Mouse (Mus musculus) forebrain, embryonic 13.5 days (tissue): ENCODE measurements around the gene Slc24a4. TPM values are rescaled to one million over a fixed set of nuclear protein-coding genes. Genes with fewer than 3 reads are reported as not detected.

Experiments used
- ATAC-seq: fragments of 200-750 bp; cut with Nextera tagmentation; 2 replicates; pipeline ENCODE4 v1.8.0; 2017
- H3K27ac ChIP-seq: fragments of 300-500 bp; sonication (generic); 2 replicates; pipeline ENCODE4 v1.5.1; 2015; ENCODE audit warnings: inconsistent platforms, mild to moderate bottlenecking, moderate library complexity
- H3K27me3 ChIP-seq: fragments of 300-500 bp; sonication (generic); 2 replicates; pipeline ENCODE4 v1.6.1; 2015; ENCODE audit warnings: mild to moderate bottlenecking, inconsistent platforms
- H3K36me3 ChIP-seq: fragments of 300-500 bp; sonication (generic); 2 replicates; pipeline ENCODE4 v1.6.1; 2015; ENCODE audit warnings: mild to moderate bottlenecking, inconsistent platforms; ENCODE audit not compliant: poor library complexity, severe bottlenecking
- H3K4me1 ChIP-seq: fragments of 300-500 bp; sonication (generic); 2 replicates; pipeline ENCODE4 v1.6.1; 2015; ENCODE audit warnings: inconsistent platforms
- H3K4me2 ChIP-seq: fragments of 300-500 bp; sonication (generic); 2 replicates; pipeline ENCODE4 v1.6.1; 2015; ENCODE audit warnings: inconsistent platforms, mild to moderate bottlenecking, moderate library complexity
- H3K4me3 ChIP-seq: fragments of 300-500 bp; sonication (generic); 2 replicates; pipeline ENCODE4 v1.5.1; 2015; ENCODE audit warnings: mild to moderate bottlenecking, inconsistent platforms
- H3K9ac ChIP-seq: fragments of 300-500 bp; sonication (generic); 2 replicates; pipeline ENCODE4 v1.6.1; 2015; ENCODE audit warnings: mild to moderate bottlenecking, inconsistent platforms
- H3K9me3 ChIP-seq: fragments of 300-500 bp; sonication (generic); replicated peaks from 2 replicates; pipeline ENCODE4 v1.6.1; 2016; ENCODE audit warnings: inconsistent platforms
- WGBS: fragments of 180-500 bp; shearing (Covaris S2); methylation state at CpG from one replicate; pipeline ENCODE4 v1.1.7; 2015; 5-methylcytosine and 5-hydroxymethylcytosine counted together
- polyA plus RNA-seq: library from polyadenylated mRNA; unstranded; fragments of >200 nt; fragmentation: Nextera tagmentation; extraction: Ambion mirVana; gene quantifications from 2 replicates; pipeline ENCODE4 v1.2.1, GENCODE M21; 2015

The Slc24a4 gene
- polyA plus RNA-seq, 1 experiment from 2014 or later: 0.32 TPM

DNA sequence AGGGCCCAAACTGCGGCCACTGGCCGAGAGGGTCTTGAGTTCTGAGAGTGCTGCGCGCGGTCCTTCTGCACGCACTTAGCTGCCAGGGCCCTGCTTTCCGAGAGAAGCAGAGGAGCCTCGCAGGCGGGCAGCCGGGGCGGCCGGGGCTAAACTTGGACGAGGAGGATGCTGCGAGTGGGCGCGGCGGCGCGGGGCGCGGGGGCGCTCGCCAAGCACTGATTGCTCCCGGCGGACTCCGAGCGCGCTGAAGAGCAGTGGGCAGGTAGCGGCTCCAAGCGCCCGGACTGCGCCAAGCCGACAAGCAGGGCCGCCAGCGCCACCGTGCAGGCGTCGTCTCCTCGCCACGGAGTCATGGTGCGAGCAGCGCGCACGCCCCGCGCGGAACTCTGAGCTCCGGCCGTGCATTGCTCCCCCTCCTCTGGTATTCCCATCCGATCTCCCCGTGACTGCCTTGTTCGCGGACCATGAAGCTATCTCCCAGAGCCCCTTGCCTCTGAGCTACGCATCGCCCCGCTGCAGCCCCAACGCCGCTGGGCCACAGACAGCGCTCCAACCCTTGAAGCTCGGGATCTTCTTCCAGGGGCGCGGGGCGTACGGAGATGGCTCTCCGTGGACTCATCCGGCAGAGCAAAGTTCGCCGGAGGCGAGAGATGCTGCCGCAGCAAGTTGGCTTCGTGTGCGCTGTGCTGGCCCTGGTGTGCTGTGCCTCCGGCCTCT is 416 bp downstream of the Slc24a4 start:
- H3K4me1 ChIP-seq: peaks cover 28% of the 10 kb centered on the region
- peaks cover 67% of the 10 kb centered on the region for H3K27me3 ChIP-seq
- peak overlapping the region; percentile 99 for H3K4me2 ChIP-seq
- ATAC-seq: peak; percentile 89
- H3K9me3 ChIP-seq: no peaks in the 10 kb centered on the region
- no peak overlapping the region for H3K27ac ChIP-seq
- no peaks in the 10 kb centered on the region for H3K36me3 ChIP-seq
- peak overlapping the region; percentile 63 for H3K9ac ChIP-seq
- peak overlapping the region; percentile 56 for H3K4me3 ChIP-seq
- WGBS: under 1% methylated on average over 73 of the region's 73 CpGs

DNA sequence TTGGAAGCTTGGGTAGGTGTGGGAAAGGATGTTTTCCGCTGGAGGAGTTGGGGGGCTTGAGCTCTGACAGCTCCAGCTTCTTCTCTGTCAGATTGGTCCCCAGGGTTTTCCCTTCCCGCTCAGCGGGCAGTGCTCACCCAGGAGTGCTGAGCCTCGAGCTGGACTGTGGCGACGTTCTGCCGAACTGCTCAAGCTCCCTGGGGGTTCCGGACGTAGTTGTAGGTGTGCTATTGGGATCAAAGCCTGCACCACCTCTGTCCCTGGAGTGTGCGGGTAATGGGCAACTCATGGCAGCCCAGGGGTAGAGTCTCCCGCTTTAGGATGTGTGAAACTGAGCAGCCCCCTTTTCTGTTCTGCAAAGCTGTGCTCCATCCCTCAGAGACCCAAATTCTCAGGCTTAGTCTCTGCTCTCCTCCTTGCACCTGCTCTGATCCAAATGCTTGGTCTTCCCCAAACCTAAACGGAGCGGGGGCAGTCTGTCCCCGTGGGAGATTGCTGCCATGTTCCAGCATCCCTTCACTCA is 1.0 kb downstream of the Slc24a4 start:
- Histone ChIP-seq H3K4me2 (peak overlapping the region; percentile 99), H3K36me3 (no peaks in the 10 kb centered on the region), H3K27me3 (peaks cover 67% of the 10 kb centered on the region), H3K4me1 (peaks cover 28% of the 10 kb centered on the region), H3K27ac (no peak overlapping the region), H3K9ac (peak overlapping the region; percentile 63), H3K4me3 (peak overlapping the region; percentile 56), H3K9me3 (no peaks in the 10 kb centered on the region)
- WGBS: under 1% methylated on average over 14 of the region's 14 CpGs
- peak; percentile 25; the same call in 1 of the 2 replicates for ATAC-seq

GRCm38 (mm10) chr12:102139710-102140109 is 11.2 kb downstream of the Slc24a4 start:
- no peak for ATAC-seq
- Histone ChIP-seq H3K36me3 (no peaks in the 10 kb centered on the region), H3K4me2 (no peak overlapping the region), H3K27ac (no peak overlapping the region), H3K9me3 (no peaks in the 10 kb centered on the region), H3K9ac (no peak overlapping the region), H3K27me3 (no peaks in the 10 kb centered on the region), H3K4me3 (no peak overlapping the region), H3K4me1 (no peaks in the 10 kb centered on the region)
- WGBS: 86% methylated on average over 10 of the region's 10 CpGs

DNA sequence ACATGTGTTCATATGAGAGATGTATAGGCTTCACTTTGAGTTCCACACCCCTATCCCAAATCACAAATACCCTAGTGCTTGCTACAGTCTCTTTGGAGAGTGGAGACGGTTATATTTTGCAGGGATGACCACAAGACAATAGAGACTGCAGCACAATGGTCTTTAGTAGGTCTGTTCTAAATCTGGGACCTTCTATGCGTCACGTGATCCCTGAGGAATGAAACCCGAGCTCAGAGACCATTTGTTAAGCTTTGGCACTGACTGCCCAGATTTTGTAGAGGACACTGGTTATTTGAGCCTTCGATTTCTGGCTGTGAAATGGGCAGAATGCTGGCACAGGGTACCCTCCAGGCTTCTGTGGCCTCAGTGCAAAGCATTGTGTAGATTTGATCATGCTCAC is 12.8 kb downstream of the Slc24a4 start:
- no peak overlapping the region for H3K4me2 ChIP-seq
- no peaks in the 10 kb centered on the region for H3K27me3 ChIP-seq
- H3K4me3 ChIP-seq: no peak overlapping the region
- H3K9me3 ChIP-seq: no peaks in the 10 kb centered on the region
- 69% methylated on average over 5 of the region's 5 CpGs for WGBS
- H3K27ac ChIP-seq: no peak overlapping the region
- no peaks in the 10 kb centered on the region for H3K36me3 ChIP-seq
- H3K4me1 ChIP-seq: no peaks in the 10 kb centered on the region
- no peak overlapping the region for H3K9ac ChIP-seq
- no peak for ATAC-seq

GRCm38 (mm10) chr12:102147678-102148077 is 19.1 kb downstream of the Slc24a4 start:
- Histone ChIP-seq H3K4me1 (no peaks in the 10 kb centered on the region), H3K4me3 (no peak overlapping the region), H3K36me3 (no peaks in the 10 kb centered on the region), H3K9me3 (no peaks in the 10 kb centered on the region), H3K27ac (no peak overlapping the region), H3K9ac (no peak overlapping the region), H3K27me3 (no peaks in the 10 kb centered on the region), H3K4me2 (no peak overlapping the region)
- 63% methylated on average over 4 of the region's 4 CpGs for WGBS
- ATAC-seq: no peak

DNA sequence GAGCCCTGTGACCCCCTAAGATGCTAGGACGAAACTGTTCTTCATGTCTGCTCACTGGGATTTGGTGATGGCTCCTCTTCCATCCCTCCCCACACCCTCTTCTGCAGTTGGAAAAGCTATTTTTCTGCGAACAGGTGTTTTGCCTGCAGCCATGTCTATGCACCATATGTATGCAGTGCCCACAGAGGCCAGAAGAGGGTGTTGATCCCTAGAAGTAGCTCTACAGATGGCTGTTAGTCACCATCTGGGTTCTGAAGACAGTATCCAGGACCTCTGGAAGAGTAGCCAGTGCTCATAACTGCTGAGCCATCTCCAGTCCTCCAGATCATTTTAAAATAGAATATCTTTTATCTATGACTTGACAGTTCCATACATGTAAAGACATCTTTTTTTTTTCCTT is 20.2 kb downstream of the Slc24a4 start:
- 80% methylated on average over 2 of the region's 2 CpGs for WGBS
- no peaks in the 10 kb centered on the region for H3K36me3 ChIP-seq
- no peaks in the 10 kb centered on the region for H3K9me3 ChIP-seq
- no peak overlapping the region for H3K27ac ChIP-seq
- H3K27me3 ChIP-seq: no peaks in the 10 kb centered on the region
- H3K4me3 ChIP-seq: no peak overlapping the region
- no peak overlapping the region for H3K4me2 ChIP-seq
- no peaks in the 10 kb centered on the region for H3K4me1 ChIP-seq
- ATAC-seq: no peak
- H3K9ac ChIP-seq: no peak overlapping the region

DNA sequence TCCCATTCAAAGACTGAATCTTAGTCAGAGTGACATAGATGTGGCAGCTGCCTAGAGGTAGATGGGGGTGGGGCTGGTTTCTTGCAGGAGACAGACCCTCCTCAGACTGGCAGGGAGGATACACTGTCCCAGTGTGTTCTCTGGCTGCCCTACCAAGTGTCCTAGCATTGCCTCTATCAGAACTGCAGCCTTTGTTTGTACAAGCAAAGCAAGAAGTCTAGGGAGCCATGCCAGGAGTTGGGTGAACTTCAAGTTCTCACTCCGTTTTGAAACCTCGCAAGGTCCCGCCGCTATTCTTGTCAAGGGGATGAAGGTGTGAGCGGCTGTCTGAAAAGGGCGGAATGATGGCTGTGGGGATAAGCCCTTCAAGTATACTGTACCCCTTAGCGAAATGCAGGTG is 22.7 kb downstream of the Slc24a4 start:
- H3K36me3 ChIP-seq: no peaks in the 10 kb centered on the region
- no peak overlapping the region for H3K4me3 ChIP-seq
- WGBS: 91% methylated on average over 7 of the region's 7 CpGs
- H3K9me3 ChIP-seq: no peaks in the 10 kb centered on the region
- H3K4me1 ChIP-seq: no peaks in the 10 kb centered on the region
- no peaks in the 10 kb centered on the region for H3K27me3 ChIP-seq
- no peak for ATAC-seq
- H3K9ac ChIP-seq: no peak overlapping the region
- no peak overlapping the region for H3K27ac ChIP-seq
- H3K4me2 ChIP-seq: no peak overlapping the region

DNA sequence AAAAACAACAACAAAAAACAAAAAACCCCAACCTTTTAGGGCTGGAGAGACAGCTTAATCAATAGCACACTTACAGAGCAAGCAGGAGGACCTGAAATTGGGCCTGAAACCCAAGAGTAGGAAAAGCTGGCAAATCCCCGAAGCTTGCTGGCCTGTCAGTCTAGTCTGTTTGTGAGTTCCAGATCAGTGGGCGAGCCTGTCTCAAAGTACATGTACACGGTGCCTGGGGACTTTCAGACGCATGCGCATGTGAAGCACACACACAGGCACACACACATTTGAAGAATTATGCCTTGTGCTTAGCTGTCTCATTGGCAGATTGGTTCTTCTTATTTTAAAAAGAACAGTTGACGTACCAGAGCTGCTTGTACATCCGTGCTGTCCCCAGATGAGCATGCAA is 25.3 kb downstream of the Slc24a4 start:
- H3K27ac ChIP-seq: no peak overlapping the region
- H3K9ac ChIP-seq: no peak overlapping the region
- WGBS: 88% methylated on average over 7 of the region's 7 CpGs
- H3K4me1 ChIP-seq: no peaks in the 10 kb centered on the region
- no peaks in the 10 kb centered on the region for H3K36me3 ChIP-seq
- no peak overlapping the region for H3K4me3 ChIP-seq
- H3K9me3 ChIP-seq: no peaks in the 10 kb centered on the region
- ATAC-seq: no peak
- no peak overlapping the region for H3K4me2 ChIP-seq
- H3K27me3 ChIP-seq: no peaks in the 10 kb centered on the region

- WGBS: 76% methylated on average over 1 of the region's 1 CpGs
- no peak for ATAC-seq
- no peaks in the 10 kb centered on the region for H3K36me3 ChIP-seq
Measured at GRCm38 (mm10) chr12:102154815-102155214, 26.3 kb downstream of the Slc24a4 start.

GRCm38 (mm10) chr12:102164632-102165031 is 36.1 kb downstream of the Slc24a4 start:
- H3K36me3 ChIP-seq: no peaks in the 10 kb centered on the region
- peaks cover 11% of the 10 kb centered on the region for H3K4me1 ChIP-seq
- H3K27me3 ChIP-seq: no peaks in the 10 kb centered on the region
- H3K4me2 ChIP-seq: no peak overlapping the region
- no peak overlapping the region for H3K27ac ChIP-seq
- no peak for ATAC-seq
- no peak overlapping the region for H3K9ac ChIP-seq
- H3K4me3 ChIP-seq: no peak overlapping the region
- WGBS: 90% methylated on average over 7 of the region's 7 CpGs
- H3K9me3 ChIP-seq: no peaks in the 10 kb centered on the region

More at GRCm38 (mm10) chr12:102154815-102155214, 26.3 kb downstream of the Slc24a4 start:
- Histone ChIP-seq H3K27me3 (no peaks in the 10 kb centered on the region), H3K9ac (no peak overlapping the region), H3K27ac (no peak overlapping the region), H3K9me3 (no peaks in the 10 kb centered on the region), H3K4me3 (no peak overlapping the region), H3K4me2 (no peak overlapping the region), H3K4me1 (no peaks in the 10 kb centered on the region)

DNA sequence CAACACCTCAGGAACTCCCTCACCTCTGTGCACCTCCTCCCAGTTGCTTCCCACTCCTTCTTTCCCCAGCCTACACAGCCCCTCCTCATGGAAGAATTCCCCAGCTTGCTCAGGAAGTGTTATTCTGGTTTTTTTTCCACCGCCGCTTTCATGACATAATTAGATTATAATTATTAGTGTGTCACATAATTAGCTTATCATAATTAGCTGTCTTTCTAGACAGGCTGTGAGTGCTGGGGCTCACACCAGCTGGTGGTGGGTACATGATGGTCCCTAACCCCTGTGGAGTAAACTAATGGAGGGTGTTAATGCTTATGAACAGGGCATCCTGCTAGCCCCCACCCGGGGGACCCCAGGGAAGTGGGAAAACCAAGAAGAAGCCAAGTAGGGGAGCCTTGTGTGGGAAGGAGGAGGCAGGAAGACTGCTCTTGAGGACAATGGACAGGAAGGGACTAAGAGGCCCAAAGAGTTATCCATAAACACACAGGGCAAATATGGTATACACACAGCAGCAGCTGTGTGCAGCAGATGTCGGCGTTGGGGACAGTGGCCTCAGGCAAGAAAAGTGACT is 38.2 kb downstream of the Slc24a4 start:
- WGBS: 53% methylated on average over 5 of the region's 5 CpGs
- peak; percentile 75 for ATAC-seq
- H3K27ac ChIP-seq: peak overlapping the region; percentile 15; the same call in 1 of the 2 replicates

GRCm38 (mm10) chr12:102167302-102167701 is 38.8 kb downstream of the Slc24a4 start:
- peak overlapping the region; percentile 15; the same call in 1 of the 2 replicates for H3K27ac ChIP-seq
- H3K4me1 ChIP-seq: peaks cover 11% of the 10 kb centered on the region
- H3K36me3 ChIP-seq: no peaks in the 10 kb centered on the region
- H3K9ac ChIP-seq: no peak overlapping the region
- no peak for ATAC-seq
- no peaks in the 10 kb centered on the region for H3K9me3 ChIP-seq
- no peak overlapping the region for H3K4me2 ChIP-seq
- H3K4me3 ChIP-seq: no peak overlapping the region
- 77% methylated on average over 5 of the region's 5 CpGs for WGBS
- no peaks in the 10 kb centered on the region for H3K27me3 ChIP-seq

More for the DNA sequence above, 38.2 kb downstream of the Slc24a4 start:
- Histone ChIP-seq H3K36me3 (no peaks in the 10 kb centered on the region), H3K4me3 (no peak overlapping the region), H3K9me3 (no peaks in the 10 kb centered on the region), H3K9ac (no peak overlapping the region), H3K27me3 (no peaks in the 10 kb centered on the region), H3K4me1 (peaks cover 11% of the 10 kb centered on the region), H3K4me2 (no peak overlapping the region)
